Mouse (Mus musculus) ES-Bruce4 (cell line): Measurements from ENCODE around the gene Ip6k1. TPM values are rescaled to one million over a fixed set of nuclear protein-coding genes. Genes with fewer than 3 reads are reported as not detected.

Experiments
- H3K27ac ChIP-seq: 2 replicates; pipeline ENCODE4 v1.5.1; 2012; ENCODE audit warnings: low read length, inconsistent platforms; ENCODE audit not compliant: insufficient read depth
- H3K27me3 ChIP-seq: 2 replicates; pipeline ENCODE4 v1.6.1; 2012; ENCODE audit warnings: mild to moderate bottlenecking, low read length, inconsistent platforms; ENCODE audit not compliant: control insufficient read depth, poor library complexity, insufficient read depth, severe bottlenecking
- H3K36me3 ChIP-seq: 2 replicates; pipeline ENCODE4 v1.6.1; 2012; ENCODE audit warnings: inconsistent platforms, mild to moderate bottlenecking, low read length, moderate library complexity; ENCODE audit not compliant: control insufficient read depth, poor library complexity, insufficient read depth, severe bottlenecking
- H3K4me1 ChIP-seq: one replicate; pipeline ENCODE4 v1.8.1; 2011; ENCODE audit warnings: low read length; ENCODE audit not compliant: control insufficient read depth, insufficient read depth
- H3K4me3 ChIP-seq: 2 replicates; pipeline ENCODE4 v1.5.1; 2011; ENCODE audit warnings: low read depth, mild to moderate bottlenecking, low read length
- H3K9ac ChIP-seq: 2 replicates; pipeline ENCODE4 v1.6.1; 2012; ENCODE audit warnings: low read depth, mild to moderate bottlenecking, inconsistent platforms; ENCODE audit not compliant: poor library complexity, severe bottlenecking
- H3K9me3 ChIP-seq: replicated peaks from 2 replicates; pipeline ENCODE4 v1.6.1; 2012; ENCODE audit warnings: mild to moderate bottlenecking, low read length, inconsistent platforms; ENCODE audit not compliant: control insufficient read depth, poor library complexity, insufficient read depth, severe bottlenecking
- CTCF ChIP-seq: IDR thresholded peaks from one replicate; pipeline ENCODE4 v1.8.1; 2011; ENCODE audit warnings: low read depth, low read length
- EP300 ChIP-seq: IDR thresholded peaks from 2 replicates; pipeline ENCODE4 v1.6.1; 2011; ENCODE audit warnings: low read depth, low read length; ENCODE audit not compliant: insufficient read depth
- POLR2A ChIP-seq: IDR thresholded peaks from one replicate; pipeline ENCODE4 v1.8.1; 2011; ENCODE audit warnings: low read length; ENCODE audit not compliant: insufficient read depth
- polyA plus RNA-seq: library from polyadenylated mRNA; stranded (reverse); fragments of >200 nt; gene quantifications from 2 replicates; pipeline ENCODE4 v1.2.4, GENCODE M21; 2011; ENCODE audit warnings: low read depth; ENCODE audit not compliant: missing spikeins, insufficient read depth, insufficient read length

The Ip6k1 gene
- polyA plus RNA-seq, 1 experiment = 46.9 TPM

DNA sequence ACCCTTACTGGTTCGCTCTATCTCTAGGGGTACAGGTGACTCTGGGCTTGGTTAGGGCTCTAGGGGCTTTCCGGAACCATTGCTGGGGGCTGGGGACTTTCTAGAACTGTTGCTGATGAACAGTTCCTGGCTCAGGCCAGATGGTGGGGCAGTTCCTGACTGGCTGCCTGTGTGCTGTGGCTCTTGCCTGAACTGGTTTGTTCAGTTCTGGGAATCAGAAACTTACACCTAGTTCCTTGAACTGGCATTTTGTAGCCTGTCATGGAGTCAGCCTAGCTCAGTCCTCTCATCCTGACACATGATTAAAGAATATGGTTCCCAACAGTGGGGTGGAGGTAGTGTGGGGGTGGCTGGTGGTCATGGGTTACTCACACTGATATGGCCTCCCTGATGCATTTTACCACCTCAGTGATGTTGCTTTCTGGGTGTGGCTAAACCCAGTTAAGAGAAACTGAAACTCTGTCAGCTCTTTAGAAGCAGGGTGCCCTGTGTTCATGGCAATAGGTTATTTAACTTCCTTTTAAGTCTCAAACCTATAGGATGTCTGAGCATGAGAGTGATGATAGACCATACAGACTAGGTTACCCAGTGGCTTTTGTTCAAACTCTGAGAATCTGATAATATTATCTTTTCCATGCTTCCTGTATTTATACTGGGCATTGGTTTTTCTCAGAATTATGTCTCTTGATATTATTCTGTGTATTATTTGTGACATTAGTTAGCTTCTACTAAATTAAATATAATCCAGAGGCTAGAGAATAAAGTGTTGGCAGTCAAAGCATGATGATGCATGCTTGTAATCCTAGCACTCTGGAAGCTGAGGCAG lies 33.2 kb downstream of the Ip6k1 start:
- TF ChIP-seq CTCF = peak; percentile 53
- no peak for TF ChIP-seq POLR2A
- TF ChIP-seq EP300 = 0 out of 2 replicates have a peak, but pooled peaks have one; percentile 58

DNA sequence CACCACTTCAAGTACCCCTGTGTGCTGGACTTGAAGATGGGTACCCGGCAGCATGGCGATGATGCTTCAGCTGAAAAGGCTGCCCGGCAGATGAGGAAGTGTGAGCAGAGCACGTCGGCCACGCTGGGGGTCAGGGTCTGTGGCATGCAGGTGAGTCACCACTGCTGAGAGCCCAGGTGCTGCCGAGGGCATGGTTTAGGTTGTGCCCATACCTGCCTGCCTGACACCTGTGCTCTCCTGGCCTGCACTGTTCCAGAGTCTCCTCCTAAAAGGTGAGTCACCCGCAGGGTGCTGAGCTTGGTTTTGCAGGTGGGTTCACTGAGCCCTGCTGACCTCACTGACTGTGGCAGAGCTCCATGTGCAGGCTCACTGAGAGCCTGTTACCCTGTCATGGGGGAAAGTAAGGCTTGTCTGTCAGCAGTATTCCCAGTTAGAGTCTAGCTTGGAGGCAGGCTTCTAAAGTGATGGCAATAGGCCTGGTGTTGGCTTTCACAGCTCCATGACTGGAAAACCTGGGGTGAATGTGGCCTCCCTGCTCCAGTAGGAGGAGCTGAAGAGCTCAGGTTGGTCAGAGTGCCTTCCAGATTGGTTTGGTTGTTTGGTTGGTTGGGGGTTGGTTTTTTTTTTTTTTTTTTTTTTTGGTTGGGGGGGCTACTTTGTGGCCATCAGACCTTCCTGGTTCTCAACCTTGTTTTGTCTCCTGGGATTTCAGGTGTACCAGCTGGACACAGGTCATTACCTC lies 42.6 kb downstream of the Ip6k1 start:
- Histone ChIP-seq H3K27ac (no peak overlapping the region), H3K36me3 (peaks cover 7% of the 10 kb centered on the region), H3K27me3 (no peaks in the 10 kb centered on the region), H3K4me3 (no peak overlapping the region), H3K9ac (no peak overlapping the region), H3K4me1 (no peaks in the 10 kb centered on the region), H3K9me3 (no peaks in the 10 kb centered on the region)
- TF ChIP-seq CTCF (peak; percentile 40), EP300 (no peak), POLR2A (no peak)

More for the DNA sequence above, 33.2 kb downstream of the Ip6k1 start:
- Histone ChIP-seq H3K27me3 (no peaks in the 10 kb centered on the region), H3K36me3 (no peaks in the 10 kb centered on the region), H3K9me3 (no peaks in the 10 kb centered on the region), H3K4me3 (no peak overlapping the region), H3K9ac (no peak overlapping the region), H3K27ac (peak overlapping the region; percentile 30; the same call in 1 of the 2 replicates), H3K4me1 (peaks cover 2% of the 10 kb centered on the region)

DNA sequence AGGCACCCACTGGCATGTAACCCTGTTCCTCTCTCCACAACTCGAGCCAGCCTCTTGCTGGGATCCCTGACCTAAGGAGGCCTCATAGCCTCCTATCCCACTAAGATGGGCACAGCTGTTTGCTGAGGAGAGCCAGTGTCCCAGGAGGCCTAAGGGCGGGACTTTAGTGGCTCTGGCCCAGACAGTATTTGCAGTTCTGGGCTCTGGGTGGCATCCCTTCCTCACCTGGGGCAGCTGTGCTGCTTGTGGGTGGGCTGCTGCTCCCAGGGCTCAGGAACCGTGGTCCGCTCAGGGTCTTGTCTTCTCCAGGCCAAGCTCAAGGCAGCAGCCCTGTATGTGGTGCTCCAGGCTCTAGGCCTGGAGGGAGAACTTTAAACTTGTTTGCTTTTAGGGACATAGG lies 44.3 kb downstream of the Ip6k1 start:
- Histone ChIP-seq H3K9ac (no peak overlapping the region), H3K27me3 (no peaks in the 10 kb centered on the region), H3K36me3 (peaks cover 4% of the 10 kb centered on the region; the same call in 1 of the 2 replicates), H3K27ac (no peak overlapping the region), H3K4me1 (no peaks in the 10 kb centered on the region), H3K9me3 (no peaks in the 10 kb centered on the region), H3K4me3 (no peak overlapping the region)
- no peak for TF ChIP-seq CTCF
- no peak for TF ChIP-seq EP300

DNA sequence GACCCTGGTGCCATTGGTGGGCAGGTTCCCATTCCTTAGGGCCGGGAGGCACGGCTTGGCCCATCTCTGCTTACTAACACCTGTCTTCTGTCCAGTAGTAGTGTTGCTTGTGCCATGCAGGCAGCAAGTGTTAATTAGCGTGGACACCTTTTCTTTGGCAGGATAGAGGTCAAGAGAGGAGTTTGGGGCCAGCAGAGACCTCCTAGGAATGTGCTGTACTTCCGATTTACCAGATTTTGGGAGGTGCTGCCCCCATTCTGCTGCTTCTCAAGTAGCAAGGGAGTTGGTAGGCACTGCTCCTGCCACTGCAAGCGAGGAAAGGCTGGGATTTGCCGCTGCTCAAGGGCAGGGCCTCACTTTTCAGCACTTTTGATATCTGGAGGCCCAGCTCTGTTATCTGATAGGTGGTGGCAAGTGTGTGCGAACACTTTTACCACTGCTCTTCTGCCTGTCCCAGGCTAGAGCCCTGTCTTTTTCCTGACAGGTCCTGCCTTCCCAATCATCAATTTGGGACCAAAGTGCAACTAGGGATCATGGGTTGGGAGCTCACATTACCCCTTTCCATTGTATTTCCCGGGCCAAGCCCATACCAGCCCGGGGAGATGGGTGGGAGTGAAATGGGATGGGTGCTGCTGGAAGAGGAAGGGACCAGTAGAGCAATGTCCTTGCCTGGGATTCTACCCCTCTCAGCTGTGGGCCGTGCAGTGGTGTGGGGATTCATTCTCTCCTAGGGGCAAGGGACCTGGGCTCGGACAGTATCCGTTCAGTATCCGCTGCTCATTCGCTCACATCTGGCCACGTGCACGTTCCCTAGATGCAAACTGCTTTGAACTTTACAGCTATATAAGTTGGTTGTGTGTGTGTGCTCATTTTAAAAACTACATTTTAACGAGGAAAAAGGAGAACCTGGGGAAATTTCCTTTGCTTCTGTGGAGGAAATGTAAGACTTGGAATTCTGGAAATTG lies 45.6 kb downstream of the Ip6k1 start:
- TF ChIP-seq POLR2A (no peak), EP300 (no peak), CTCF (no peak)
- Histone ChIP-seq H3K9ac (peak overlapping the region; percentile 47; the same call in 1 of the 2 replicates), H3K27ac (no peak overlapping the region), H3K36me3 (peaks cover 5% of the 10 kb centered on the region; the same call in 1 of the 2 replicates), H3K4me1 (no peaks in the 10 kb centered on the region), H3K9me3 (no peaks in the 10 kb centered on the region), H3K27me3 (no peaks in the 10 kb centered on the region), H3K4me3 (peak overlapping the region; percentile 76)

DNA sequence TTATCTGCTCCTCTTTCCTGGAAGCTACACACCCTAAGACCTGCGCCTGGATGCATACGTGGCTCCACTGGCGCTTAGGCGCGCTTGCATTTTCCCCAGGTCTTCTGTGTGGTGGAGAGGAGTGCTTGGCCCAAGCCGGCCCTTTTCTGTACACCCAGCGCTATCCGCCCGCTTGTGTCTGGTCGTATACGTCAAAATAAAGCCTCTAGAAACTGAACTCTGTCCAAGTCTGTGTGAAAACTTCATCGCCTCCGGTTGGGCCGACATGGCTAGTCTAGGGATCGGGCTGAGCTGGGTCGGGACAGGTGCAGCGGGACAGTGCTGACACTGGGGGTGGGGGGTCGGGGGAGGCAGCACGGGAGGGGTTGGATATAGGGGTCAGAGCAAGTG lies 46.3 kb downstream of the Ip6k1 start:
- H3K36me3 ChIP-seq = peaks cover 5% of the 10 kb centered on the region; the same call in 1 of the 2 replicates
- no peaks in the 10 kb centered on the region for H3K4me1 ChIP-seq
- H3K4me3 ChIP-seq = peak overlapping the region; percentile 76
- H3K27me3 ChIP-seq = no peaks in the 10 kb centered on the region
- H3K9ac ChIP-seq = peak overlapping the region; percentile 47; the same call in 1 of the 2 replicates
- H3K9me3 ChIP-seq = no peaks in the 10 kb centered on the region
- TF ChIP-seq CTCF = no peak
- no peak for TF ChIP-seq POLR2A
- TF ChIP-seq EP300 = no peak
- no peak overlapping the region for H3K27ac ChIP-seq
